Mouse (Mus musculus) cortical plate, adult 2 months (tissue): ENCODE data around the gene Hk1. TPM values are rescaled to one million over a fixed set of nuclear protein-coding genes. Genes with fewer than 3 reads are reported as not detected.

ENCODE experiments used
- H3K27ac ChIP-seq: fragments of 200-500 bp; 2 replicates; pipeline ENCODE4 v1.5.1; 2012; ENCODE audit warnings: low read length, control low read depth, inconsistent platforms; ENCODE audit not compliant: insufficient read depth
- H3K4me1 ChIP-seq: fragments of 200-500 bp; 2 replicates; pipeline ENCODE4 v1.6.1; 2011; ENCODE audit warnings: low read length; ENCODE audit not compliant: control insufficient read depth, insufficient read depth
- H3K4me3 ChIP-seq: fragments of 200-500 bp; 2 replicates; pipeline ENCODE4 v1.5.1; 2011; ENCODE audit warnings: mild to moderate bottlenecking, low read length, control low read depth; ENCODE audit not compliant: insufficient read depth
- CTCF ChIP-seq: fragments of 200-500 bp; IDR thresholded peaks from 2 replicates; pipeline ENCODE4 v1.5.1; 2011; ENCODE audit warnings: mild to moderate bottlenecking, control low read depth, low read length; ENCODE audit not compliant: insufficient read depth; ENCODE audit errors: extremely low read depth
- POLR2A ChIP-seq: fragments of 200-500 bp; IDR thresholded peaks from 2 replicates; pipeline ENCODE4 v1.6.1; 2011; ENCODE audit warnings: mild to moderate bottlenecking, low read length, control low read depth; ENCODE audit not compliant: insufficient read depth; ENCODE audit errors: extremely low read depth
- polyA plus RNA-seq: library from polyadenylated mRNA; depleted of rRNA; stranded (reverse); fragments of >200 nt; gene quantifications from 2 replicates; pipeline ENCODE4 v1.2.3, GENCODE M21; 2012; rRNA removed

Gene Hk1
- polyA plus RNA-seq, 1 experiment = 223 TPM

DNA sequence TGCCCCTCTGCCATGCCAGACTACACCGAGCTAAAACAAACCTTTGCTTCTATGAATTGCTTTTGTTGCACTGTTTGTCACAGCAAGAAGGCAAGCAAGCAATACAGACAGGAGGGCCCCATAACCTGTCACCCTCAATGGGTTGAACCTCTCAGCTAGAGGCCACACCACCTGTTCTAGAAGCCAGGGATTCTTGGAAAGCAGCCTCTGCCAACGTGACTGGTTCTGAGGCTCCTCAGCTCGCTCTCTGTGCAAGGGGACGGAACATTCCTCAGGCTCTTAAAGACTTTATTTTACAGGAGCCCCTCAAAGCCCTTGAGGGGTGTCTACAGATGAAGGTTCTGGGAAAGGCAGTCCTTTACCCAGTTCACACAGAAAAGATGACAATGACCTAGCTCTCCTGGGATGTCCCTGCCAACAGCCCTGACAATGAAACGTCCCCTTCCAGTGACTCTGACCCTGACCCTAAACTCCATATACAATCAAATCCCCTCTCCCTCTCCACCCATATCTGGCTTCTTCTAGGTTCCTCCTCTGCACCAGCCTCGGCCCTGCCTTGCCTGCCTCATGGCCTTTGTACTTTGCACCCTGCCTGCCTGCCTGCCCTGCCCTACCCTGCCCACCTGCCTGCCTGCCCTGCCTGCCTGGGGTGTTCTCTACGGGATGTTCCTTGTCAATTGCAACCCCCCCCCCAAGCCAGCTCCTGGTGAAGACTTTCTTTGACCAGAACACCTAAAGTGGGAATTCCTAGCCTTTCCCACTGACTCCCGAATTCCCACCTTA, 158.8 kb downstream of the Hk1 start:
- no peak overlapping the region for H3K27ac ChIP-seq
- no peak overlapping the region for H3K4me3 ChIP-seq
- TF ChIP-seq POLR2A = no peak
- no peak for TF ChIP-seq CTCF
- H3K4me1 ChIP-seq = no peaks in the 10 kb centered on the region

Other genes starting within 250 kb of the Hk1 start
- 0.06 and 0.17 TPM in 2 replicates for gene Neurog3, start 246.8 kb downstream of the Hk1 start, polyA plus RNA-seq
- 50.3 and 56.6 TPM in 2 replicates for gene Fam241b, start 236.0 kb downstream of the Hk1 start, polyA plus RNA-seq
- gene Tspan15, start 148.7 kb downstream of the Hk1 start, polyA plus RNA-seq = 26.6 and 26.9 TPM in 2 replicates
- 0.31 and 0.42 TPM in 2 replicates for gene Tacr2, start 127.5 kb downstream of the Hk1 start, polyA plus RNA-seq
- 18.5 and 18.6 TPM in 2 replicates for gene Hkdc1, start 42.6 kb upstream of the Hk1 start, polyA plus RNA-seq
- gene 4930507D05Rik, start 69.6 kb upstream of the Hk1 start, polyA plus RNA-seq = 1.2 and 1.3 TPM in 2 replicates
- gene Supv3l1, start 69.8 kb upstream of the Hk1 start, polyA plus RNA-seq = 30.2 and 32.2 TPM in 2 replicates
- gene Vps26a, start 106.9 kb upstream of the Hk1 start, polyA plus RNA-seq = 41.1 and 41.7 TPM in 2 replicates
- 13.7 and 15.8 TPM in 2 replicates for gene Srgn, start 147.5 kb upstream of the Hk1 start, polyA plus RNA-seq
- 141 and 142 TPM in 2 replicates for gene Kif1bp, start 198.5 kb upstream of the Hk1 start, polyA plus RNA-seq
- gene Ddx21, start 222.4 kb upstream of the Hk1 start, polyA plus RNA-seq = 16.0 and 17.4 TPM in 2 replicates